Mouse (Mus musculus): ENCODE results near the gene Bcl9l.

Bcl9l gene

DNA sequence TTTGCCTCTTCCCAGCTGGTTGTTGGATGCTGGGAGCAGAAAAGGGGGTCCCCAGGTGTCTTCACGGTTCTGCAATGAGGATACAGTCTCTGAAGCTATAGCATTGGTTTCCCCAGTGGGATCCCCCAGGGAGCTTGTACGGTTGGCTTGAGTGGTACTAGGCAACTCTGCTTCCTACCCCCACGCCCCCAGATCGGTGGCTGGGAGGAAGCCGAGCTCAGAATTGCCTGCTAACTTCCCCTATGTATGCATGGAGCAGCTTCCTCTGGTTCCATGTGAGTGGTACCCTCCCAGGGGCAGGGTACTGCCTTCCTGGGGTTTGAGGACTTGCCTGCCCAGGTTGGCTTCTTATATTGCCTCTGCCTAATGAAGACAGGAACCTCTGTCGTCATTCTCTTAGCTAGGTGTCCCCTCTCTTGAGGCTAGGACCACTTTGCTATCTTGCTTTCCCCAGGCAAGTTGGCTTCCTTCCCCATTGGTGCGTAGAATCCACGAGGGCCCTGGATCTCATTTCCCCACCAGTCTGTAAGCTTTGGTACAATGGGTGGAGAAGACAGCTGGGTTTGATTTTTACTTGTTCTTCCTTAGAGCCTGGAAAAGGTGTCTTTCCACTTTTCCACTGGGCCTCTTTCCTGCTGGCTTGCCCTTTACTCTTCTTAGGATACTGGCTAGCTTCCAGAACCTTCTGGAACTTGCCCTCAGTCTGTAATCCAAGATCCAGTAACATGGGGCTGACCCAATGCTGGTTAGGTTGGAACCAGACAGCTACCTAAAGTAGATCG is 29.5 kb downstream of the Bcl9l start:
- ATAC-seq (ENCODE audit: low TSS enrichment): no peak

DNA sequence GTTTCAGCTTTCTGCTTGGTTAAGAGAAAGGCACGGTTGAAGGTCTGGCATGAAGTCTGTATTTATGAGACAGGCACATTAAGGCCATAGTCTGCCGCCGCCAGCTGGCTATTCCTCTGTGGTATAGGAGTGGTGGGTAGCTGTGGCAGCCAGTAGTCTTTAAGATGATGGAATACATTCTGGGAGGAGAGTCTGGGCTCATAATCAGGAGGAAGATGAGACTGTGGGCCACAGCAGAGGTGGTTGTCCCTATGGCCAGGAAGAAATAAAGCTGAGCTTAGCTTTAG is 30.0 kb downstream of the Bcl9l start:
- no peak for ATAC-seq (ENCODE audit: low TSS enrichment)

DNA sequence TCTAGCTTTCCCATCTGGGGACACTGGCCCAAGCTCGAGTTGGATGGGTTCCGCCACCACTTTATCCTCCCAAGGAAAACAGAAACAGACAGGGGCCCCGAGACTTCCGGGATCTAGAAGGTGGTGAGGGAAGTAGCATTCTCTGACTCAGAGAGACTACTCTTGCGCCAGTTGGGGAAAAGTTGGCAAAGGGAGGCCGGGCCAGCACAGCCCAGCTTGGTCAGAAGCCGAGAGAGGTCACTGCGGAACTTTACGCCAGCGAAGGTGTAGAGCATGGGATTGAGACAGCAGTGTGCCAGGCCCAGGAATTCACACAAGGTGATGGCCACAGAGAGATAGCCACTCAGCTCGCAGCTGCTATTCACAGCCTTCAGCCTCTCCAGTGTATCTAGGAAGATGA is 30.5 kb downstream of the Bcl9l start:
- no peak for ATAC-seq (ENCODE audit: low TSS enrichment)

DNA sequence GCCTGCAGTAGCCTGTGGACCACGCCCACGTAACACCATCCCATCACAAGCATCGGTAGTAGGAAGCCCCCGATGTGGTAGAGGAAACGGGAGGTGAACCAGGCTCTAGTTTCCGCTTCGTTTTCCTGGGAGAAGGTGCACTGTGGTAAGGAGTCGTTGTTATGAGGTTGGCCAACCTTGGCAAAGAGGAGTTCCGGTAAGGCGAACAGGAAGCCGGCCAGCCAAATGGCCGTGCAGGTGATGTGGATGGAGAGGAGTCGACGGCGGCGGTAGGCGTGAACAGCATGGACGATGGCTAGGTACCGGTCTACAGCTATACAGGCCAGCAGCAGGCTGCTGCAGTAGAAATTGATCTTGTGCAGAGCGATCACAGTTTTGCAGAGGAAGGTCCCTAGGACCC is 31.0 kb downstream of the Bcl9l start:
- no peak for ATAC-seq (ENCODE audit: low TSS enrichment)

DNA sequence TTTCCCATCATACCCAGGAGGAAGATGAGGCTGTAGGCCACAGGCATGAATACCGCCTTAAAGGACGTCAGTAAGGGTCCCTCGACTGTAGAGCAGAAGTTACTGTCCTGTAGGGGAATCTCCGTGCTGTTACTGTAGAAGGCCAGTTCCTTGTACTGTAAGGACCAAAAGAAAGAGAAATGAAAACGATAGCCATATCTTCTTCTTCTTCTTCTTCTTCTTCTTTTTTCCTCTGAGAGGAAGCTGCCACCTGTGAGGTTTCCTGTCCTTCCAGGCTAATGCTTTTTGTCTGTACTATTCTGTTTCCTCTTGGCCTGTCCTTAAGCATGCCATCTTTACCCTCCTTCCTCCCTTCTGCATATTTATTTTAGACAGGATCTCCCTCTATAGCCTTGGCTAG is 31.5 kb downstream of the Bcl9l start:
- no peak for ATAC-seq (ENCODE audit: low TSS enrichment)

DNA sequence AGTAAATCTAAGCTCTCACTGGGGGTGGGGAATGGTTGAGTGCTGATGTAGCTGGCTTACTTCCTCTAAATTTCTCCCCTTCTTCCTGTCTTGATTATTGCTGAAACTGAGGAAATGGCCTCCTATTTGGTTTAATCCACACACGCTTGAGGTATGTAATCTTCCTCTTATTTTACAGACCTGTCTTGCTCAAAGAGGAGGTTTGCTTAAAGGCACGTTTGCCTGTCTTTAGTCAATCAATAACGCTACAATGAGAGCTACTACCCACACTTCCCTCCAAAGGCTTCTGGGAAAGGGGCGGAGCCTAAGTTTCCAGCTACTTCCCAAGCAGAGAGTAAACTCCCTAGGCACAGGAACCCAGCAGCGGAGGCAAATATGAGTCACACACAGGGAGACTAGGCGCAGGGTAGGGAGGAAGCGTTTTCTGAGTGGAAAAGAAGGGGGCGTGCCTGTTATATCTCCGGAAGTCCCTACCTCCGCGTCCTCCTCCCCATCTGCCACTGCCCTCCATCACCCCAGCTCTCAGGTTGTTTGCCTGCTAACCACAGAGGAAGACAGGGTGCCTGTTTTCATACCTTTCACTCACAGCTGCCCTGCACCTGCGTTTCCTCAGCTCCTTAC is 32.6 kb downstream of the Bcl9l start:
- ATAC-seq (ENCODE audit: low TSS enrichment): 0 out of 2 replicates have a peak, but pooled peaks have one; percentile 35

DNA sequence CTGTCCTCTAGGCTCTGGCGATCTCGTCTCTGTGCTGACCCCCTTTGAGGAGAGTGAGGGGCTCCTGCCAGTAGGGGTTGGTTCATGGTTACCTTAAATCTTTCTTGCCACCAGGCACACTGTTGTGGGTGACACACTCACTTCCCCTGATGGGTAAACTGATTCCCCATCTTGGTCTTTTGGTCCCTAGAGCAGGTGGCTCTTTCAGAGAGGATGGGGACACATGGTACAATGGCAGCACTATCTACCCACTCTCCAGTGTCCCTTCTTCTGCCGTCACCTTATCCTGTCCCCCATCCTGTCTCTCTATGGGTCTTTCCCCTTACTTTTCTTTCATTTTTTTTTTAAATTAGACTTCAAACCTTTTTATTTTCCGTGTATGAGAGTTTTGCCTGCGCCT is 33.3 kb downstream of the Bcl9l start:
- ATAC-seq (ENCODE audit: low TSS enrichment): no peak

DNA sequence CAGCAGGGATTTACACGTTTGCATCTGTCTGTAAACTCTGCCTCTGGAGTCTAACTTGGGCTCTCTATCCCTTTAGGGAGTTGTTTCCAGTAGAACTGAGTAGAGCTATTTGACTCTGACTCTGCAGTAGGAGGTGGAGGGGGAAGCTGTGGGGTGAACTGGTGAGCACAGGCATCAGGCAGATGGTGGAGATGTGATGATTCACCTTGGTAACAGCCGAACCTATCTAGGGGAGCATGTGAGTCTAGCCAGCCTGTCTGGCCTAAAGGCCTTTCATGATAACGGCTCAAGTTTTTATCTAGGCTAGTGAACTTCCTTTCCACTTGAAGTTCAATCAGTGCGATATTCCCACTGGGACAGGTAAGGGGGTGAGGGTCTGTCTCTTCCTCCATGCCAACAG is 34.7 kb downstream of the Bcl9l start:
- peak; percentile 44; the same call in 1 of the 2 replicates for ATAC-seq (ENCODE audit: low TSS enrichment)

DNA sequence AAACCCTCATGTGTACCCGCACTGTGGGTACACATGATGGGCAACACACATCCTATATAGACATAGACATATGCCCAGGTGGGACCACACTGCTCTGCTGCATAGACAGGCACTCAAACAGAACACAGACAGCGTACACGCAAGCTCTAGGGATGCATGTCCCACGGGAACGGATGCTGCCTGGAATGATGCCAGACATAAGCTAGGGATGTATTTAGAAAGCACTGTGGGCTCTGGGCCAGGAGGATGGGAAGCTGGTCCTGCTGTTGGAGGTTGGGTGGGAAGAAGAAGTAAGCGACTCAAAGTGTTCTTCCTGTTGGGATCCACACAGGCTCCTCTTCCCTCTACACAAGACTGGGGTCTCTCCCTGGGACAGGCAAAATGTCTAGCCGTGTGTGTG is 35.4 kb downstream of the Bcl9l start:
- ATAC-seq (ENCODE audit: low TSS enrichment): peak; percentile 74

DNA sequence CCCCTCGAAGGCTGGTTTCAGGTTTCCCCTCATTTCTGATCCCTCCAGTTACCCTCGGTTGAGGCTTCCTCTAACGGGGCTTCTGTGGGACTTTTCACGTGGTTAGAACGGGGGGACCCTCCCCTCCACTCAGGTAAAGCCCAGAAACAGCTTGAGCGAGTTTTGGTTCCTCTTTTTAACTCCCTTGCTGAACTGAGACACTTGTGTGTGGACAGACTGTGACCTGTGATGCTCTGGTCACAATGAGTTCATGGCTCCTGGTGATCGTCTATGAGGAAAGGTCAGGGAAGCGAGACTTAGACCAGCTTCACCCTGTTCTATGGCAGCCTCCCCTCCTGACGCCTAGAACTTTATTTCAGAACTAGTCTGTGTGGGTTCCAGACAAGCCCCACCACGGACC is 39.3 kb downstream of the Bcl9l start:
- no peak for ATAC-seq (ENCODE audit: low TSS enrichment)

DNA sequence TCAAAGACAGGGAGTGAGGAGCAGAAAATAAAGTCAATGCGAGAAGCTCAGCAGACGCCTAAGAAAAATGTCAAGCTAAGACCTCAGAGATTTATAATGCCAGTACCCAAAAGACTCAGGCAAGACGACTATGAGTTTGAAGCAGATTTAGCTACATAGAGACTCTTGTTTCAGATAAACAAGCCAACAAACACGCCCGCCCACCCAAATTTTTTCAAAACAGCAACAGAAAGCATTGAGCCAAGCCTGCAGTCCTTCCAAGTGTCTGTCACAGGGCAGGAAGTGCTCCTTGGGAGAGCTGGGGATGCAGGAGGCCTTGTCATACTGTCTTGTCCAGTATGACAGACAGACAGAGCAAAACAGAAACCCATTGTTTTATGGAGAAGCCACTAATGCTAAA is 41.1 kb downstream of the Bcl9l start:
- ATAC-seq (ENCODE audit: low TSS enrichment): no peak

DNA sequence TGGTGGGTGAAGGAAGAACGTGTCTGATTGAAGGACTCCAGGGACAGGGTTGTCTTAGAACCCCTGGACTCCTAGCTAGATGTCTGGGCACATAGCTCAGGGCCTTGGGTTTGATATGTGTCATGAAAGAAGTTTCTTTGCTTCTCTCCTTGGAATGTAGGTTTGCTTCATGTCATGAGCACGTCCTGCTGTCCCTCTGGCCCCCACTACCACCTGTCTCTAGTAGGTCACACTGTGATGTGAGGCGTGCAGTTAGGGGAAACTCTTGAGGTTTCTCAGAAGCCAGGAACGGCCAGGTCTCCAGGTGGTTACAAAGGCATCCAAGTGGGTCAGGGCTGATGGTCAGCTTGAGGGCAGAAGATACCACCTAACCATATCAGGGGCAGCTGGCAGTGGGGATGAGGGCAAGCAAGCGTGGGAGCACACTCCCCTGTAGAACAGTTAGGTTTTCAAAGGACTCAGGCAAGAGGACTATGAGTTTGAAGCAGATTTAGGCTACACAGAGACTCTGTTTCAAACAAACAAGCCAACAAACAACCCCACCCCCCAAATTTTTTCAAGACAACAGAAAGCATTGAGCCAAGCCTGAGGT is 41.7 kb downstream of the Bcl9l start:
- no peak for ATAC-seq (ENCODE audit: low TSS enrichment)

DNA sequence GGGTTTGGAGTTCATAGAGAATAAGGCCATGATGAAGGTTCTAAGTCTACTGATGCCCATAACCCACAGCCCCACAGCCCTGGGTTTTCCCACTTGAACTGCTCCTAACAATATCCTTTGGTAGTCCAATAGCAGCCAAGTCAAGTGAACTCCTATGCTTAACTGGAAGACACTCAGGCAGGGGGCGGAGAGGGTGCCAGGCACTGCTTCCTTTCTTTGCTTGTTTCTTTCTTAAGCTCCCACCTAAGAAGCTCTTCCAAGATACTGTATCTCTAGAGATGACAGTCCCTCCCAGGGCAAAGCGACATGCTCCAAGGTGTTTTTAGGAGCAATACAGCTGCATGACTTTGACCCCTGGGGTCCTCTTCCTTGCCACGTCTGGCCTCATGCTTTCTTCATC is 42.4 kb downstream of the Bcl9l start:
- ATAC-seq (ENCODE audit: low TSS enrichment): no peak

DNA sequence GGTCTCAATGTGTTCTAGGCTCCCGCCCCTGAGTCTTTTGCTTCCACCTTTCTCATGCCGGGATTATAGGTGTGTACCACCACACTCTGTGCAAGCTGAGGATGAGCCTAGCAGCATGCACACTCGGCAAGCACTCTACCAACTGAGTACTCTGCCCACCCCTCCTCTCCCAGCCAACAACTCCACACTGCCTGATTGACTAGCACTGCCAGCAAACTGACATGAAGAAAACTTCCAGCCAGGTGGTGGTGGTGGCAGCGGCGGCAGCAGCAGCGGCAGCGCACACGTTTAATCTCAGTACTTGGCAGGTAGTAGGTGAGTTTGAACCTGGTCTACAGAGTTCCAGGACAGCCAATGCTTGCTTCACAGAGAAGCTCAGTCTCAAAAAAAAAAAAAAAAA is 43.0 kb downstream of the Bcl9l start:
- no peak for ATAC-seq (ENCODE audit: low TSS enrichment)

DNA sequence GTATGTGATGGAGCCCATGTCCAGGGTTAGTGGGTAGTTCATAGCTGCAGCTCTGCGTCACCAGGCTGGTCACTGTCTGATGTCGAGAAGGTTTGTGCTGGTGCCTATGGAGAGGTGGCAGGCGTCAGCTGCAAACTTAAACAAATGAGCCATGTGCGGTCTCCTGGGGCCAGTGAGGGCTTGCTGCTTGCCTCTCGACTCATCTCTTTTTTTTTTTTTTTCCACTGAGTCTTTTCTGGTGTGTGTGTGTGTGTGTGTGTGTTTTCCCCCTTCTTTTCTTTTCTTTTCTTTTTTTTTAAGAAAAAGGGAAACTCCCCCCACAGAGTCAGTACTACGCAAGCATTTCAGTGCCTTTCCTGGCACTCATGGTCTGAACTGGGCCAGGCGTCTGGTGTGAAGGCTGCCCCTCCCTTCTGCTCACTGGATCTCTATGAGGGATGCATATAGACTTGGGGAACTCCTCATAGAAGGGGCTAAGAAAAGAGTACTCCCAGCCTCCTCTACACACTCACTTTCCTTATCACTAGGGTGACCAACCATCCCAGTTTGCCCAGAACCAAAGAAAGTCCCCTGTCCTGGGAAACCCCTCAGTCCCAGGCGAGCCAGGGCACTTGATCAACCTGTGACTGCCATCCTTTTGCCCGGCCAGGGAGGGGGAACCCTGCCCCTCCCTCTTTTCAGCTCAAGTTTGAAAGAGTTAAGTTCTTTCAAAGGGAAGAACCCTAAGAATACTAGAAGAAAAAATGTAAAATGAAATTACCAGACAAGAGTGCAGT is 43.9 kb downstream of the Bcl9l start:
- ATAC-seq (ENCODE audit: low TSS enrichment): no peak

DNA sequence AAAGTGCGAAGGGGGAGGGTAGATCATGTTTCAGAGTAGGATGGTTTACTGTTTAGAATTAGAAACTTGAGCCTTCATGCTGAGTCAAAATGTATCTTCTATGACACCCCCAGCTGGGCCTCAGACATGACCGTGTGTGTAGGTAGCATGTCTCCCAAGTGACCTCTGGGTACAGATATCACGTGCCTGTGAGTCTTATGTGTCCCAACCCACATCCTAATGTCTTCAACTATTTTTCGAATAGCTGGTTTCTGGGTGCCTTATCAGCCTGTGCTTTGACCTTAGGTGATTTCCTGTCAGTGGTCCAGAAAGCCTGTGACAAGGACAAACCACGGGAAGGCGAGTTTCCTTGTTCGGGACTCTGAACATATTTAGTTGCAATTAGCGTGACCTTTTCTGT is 45.7 kb downstream of the Bcl9l start:
- no peak for ATAC-seq (ENCODE audit: low TSS enrichment)

DNA sequence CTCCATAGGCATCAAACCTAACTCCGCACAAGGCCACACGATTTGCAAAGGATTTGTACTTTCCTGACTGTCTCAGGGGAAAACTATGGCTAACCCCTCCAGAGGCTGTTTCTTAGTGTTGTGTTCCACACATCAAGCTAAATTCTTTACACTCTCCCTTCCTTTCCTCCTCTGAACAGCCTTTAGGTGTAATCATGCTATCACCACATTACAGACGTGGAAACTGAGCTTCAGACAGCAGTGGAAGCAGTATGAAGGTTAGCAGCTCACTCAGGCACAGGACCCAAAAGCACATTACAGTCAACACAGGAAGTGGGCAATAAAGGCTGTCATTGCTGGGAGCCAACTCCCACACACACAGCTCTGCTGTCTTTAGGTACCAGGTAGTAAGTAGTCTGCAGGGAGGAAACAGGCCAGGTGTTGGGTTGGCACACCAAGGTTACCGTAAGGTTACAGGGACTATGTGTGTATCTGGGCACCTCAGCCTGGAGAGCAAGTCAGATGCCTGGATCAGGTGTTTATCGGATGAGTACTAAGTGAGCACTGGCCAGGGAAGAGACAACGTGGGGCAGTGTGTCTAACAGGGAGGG is 50.5 kb downstream of the Bcl9l start:
- no peak for ATAC-seq (ENCODE audit: low TSS enrichment)

DNA sequence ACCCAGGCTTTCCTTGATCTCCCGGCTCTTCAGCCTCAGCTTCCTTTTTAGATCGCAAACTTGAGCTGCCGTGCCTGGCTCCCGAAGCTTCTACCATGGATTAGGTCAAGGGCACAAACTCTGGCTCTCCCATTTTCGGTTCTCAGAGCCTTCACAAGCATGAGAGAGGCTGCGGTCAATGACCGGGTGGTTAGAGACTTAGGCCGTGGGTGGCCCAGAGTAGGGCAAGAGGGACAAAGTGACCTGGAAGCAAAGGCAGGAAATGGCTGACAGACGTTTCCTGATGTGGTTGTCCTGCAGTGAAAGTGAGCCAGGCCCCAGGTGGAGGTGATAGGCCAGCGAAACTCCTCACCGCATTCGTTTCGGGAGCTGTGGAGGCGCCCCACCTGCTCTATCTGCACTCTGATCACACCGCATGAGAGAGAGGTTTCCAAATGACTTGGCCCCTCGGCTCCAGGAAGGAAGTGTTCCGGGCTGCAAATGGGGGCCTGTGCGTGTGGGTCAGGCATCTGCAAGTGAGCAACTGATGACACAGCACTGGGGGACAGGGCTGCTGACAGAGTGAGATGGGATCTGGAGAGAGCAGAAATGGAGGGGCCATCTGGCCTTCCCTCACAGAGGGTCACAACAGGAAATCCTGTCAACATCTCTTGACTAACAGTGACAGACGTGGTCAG is 55.1 kb downstream of the Bcl9l start:
- ATAC-seq (ENCODE audit: low TSS enrichment): no peak

DNA sequence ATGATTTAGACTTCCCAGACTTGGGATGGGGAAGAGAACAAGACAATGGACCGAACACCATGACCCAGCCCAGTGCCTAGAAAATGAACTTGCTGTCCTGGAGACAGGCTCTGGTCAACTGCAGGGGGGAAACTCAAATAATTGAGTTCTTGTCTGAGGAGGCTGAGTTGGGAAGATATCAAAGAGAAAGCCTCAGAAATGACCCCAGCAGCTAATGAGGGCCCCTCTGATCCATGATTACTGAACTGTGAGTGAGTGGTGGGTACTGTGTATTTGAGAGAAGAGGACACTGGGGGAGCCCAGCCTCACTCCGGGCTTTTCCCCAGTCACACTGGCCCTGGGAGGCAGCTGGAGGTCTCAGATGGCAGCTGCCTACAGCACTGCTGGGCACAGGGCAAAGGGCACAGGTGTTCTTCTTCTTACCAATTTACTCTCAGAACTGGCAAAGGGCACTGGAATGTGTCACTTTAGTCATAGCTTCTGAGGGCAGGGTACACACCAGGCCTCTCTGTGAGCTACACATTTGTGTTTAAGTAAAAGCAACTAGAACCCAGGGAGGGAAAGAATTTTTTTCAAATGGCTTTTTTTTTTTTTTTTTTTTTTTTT is 57.3 kb downstream of the Bcl9l start:
- no peak for ATAC-seq (ENCODE audit: low TSS enrichment)

DNA sequence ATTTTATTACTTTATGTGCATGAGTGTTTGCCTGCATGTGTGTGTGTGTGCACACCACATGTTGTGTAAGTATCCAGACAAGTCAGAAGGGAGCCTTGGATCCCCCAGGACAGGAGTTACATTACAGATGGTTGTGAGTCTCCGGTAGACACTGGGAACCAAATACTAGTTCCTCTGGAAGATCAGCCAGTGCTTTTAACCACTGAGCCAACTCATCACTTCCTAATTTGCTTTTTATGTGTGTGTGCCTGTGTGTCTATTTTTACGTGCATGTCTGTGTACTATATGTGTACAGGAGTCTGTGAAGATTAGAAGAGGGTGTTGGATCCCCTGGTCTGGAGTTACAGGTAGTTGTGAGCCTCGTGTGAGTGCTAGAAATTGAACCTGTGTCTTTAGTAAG is 58.1 kb downstream of the Bcl9l start:
- no peak for ATAC-seq (ENCODE audit: low TSS enrichment)

DNA sequence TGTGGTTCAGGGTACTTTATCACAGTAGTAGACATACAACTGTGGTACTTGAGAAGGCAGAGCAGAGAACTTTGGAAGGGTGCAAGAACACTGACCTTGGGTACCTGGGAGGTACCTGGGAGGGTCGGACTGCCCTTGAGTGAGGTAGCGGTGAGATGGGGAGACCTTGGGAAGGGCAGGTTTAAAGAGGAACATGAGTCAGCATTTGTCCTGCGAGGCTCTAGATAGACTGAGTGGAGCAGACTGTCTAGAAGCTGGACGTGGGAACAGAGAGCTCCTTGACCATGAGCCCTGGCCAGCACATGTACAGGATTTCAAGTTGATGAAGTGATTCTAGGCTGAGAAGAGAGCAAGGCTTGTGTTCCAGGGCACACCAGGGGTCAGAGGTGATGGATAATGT is 59.7 kb downstream of the Bcl9l start:
- no peak for ATAC-seq (ENCODE audit: low TSS enrichment)
